Mouse (Mus musculus) hindbrain, embryonic 14.5 days (tissue): ENCODE measurements around the gene Olfr1357. TPM values are rescaled to one million over a fixed set of nuclear protein-coding genes. Genes with fewer than 3 reads are reported as not detected.
A peak's percentile ranks its signal among the peaks of the same experiment; 100 is the strongest.

Source experiments
- ATAC-seq: fragments of 200-750 bp; cut with Nextera tagmentation; 2 replicates; pipeline ENCODE4 v1.8.0; 2017; ENCODE audit warnings: moderate number of reproducible peaks, mild to moderate bottlenecking, moderate TSS enrichment, moderate library complexity; ENCODE audit not compliant: low FRiP score
- DNase-seq: peaks from one replicate; pipeline ENCODE4 v3.0.0-alpha.2; 2015; ENCODE audit warnings: low spot score
- H3K27ac ChIP-seq: fragments of 300-500 bp; sonication (generic); 2 replicates; pipeline ENCODE4 v1.5.1; 2014; ENCODE audit warnings: mild to moderate bottlenecking, moderate library complexity
- H3K27me3 ChIP-seq: fragments of 300-500 bp; sonication (generic); 2 replicates; pipeline ENCODE4 v1.6.1; 2014; ENCODE audit warnings: mild to moderate bottlenecking, low read length, mixed read lengths; ENCODE audit not compliant: control insufficient read depth, insufficient read depth
- H3K36me3 ChIP-seq: fragments of 300-500 bp; sonication (generic); replicated peaks from 2 replicates; pipeline ENCODE4 v1.6.1; 2014; ENCODE audit not compliant: control insufficient read depth, insufficient read depth
- H3K4me1 ChIP-seq: fragments of 300-500 bp; sonication (generic); replicated peaks from 2 replicates; pipeline ENCODE4 v1.6.1; 2014; ENCODE audit warnings: antibody characterized with exemption, low read length, mixed read lengths; ENCODE audit not compliant: control insufficient read depth, insufficient read depth
- H3K4me2 ChIP-seq: fragments of 300-500 bp; sonication (generic); replicated peaks from 2 replicates; pipeline ENCODE4 v1.6.1; 2014; ENCODE audit warnings: mild to moderate bottlenecking, moderate library complexity
- H3K4me3 ChIP-seq: fragments of 300-500 bp; sonication (generic); replicated peaks from 2 replicates; pipeline ENCODE4 v1.5.1; 2014; ENCODE audit warnings: mild to moderate bottlenecking, low read length
- H3K9ac ChIP-seq: fragments of 300-500 bp; sonication (generic); 2 replicates; pipeline ENCODE4 v1.6.1; 2014
- H3K9me3 ChIP-seq: fragments of 300-500 bp; sonication (generic); 2 replicates; pipeline ENCODE4 v1.6.1; 2016; ENCODE audit warnings: low read length; ENCODE audit not compliant: control insufficient read depth
- WGBS: fragments of 180-500 bp; shearing (Covaris S2); extraction: QIAGEN DNeasy Blood & Tissue Kit; methylation state at CpG from one replicate; pipeline ENCODE4 v1.1.7; 2014; 5-methylcytosine and 5-hydroxymethylcytosine counted together
- polyA plus RNA-seq: library from polyadenylated mRNA; unstranded; fragments of >200 nt; fragmentation: Nextera tagmentation; extraction: Ambion mirVana; gene quantifications from 2 replicates; pipeline ENCODE4 v1.2.1, GENCODE M21; 2014

Olfr1357 gene
- polyA plus RNA-seq, 1 experiment from 2014 or later: not detected

DNA sequence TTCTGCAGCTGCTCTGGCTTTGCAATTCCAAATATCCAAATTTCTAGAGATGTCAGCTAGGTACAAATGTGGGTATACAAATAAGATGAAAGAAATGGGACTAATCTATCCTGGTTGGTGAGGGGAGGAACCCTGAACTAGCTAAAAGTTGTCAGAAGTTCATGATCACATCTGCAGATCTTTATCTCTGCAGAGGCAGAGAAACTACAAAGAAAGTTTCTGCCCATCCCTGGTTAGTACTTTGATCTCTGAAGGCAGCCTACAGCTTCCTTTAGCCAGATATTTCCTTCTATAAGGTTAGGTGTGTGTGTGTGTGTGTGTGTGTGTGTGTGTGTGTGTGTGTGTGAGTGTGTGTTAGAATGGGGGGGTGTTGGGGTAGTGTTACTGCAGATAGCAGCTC is 23.3 kb downstream of the Olfr1357 start:
- H3K9me3 ChIP-seq: no peaks in the 10 kb centered on the region
- no peak overlapping the region for H3K27ac ChIP-seq
- H3K9ac ChIP-seq: no peak overlapping the region

DNA sequence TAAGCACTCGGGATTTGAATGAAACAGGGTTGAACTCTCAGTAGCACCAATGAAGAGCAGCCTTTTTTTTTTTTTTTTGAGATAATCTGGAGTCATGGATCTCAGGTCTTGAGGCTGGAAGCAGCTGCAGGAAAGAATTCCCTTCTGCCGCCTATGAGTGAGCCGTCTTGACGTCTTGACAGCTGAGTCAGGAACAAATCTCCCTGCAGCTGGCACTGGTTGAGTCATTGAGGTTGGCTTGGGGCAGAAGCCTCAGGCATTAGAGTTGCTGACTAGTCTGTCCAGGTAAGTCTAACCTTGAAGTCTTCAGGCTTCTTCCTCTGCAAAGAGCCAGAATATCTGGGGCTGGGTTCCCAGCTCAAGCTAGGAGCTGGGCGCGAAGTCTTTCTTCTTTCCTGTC is 23.7 kb downstream of the Olfr1357 start:
- ATAC-seq: no peak
- 85% methylated on average over 6 of the region's 6 CpGs for WGBS

More for the DNA sequence above, 23.3 kb downstream of the Olfr1357 start:
- Histone ChIP-seq H3K27me3 (0 out of 2 replicates have a peak, but pooled peaks cover 3% of the 10 kb centered on the region), H3K4me2 (no peak overlapping the region), H3K4me1 (no peaks in the 10 kb centered on the region), H3K4me3 (no peak overlapping the region), H3K36me3 (no peaks in the 10 kb centered on the region)
- DNase-seq (no peak), ATAC-seq (no peak)

DNA sequence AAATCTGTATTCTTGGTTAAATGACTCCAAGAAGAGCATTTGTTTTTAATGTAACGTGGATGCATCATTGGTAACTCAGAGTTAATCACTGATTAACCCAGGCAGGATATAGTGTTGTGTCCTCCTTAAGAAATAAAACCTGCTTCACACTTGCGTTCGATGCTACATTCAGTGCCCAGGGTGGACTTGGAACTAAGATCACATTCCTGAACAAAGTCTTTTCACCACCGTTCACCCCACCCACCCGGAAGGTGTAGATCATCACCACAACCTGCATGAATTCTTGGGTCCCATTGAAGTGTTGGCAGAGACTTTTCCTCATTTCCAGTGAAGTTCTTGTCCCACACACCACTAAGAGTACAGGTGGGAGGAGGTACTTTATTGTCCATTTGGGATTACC is 24.1 kb downstream of the Olfr1357 start:
- Histone ChIP-seq H3K9me3 (no peaks in the 10 kb centered on the region), H3K27ac (no peak overlapping the region), H3K4me3 (no peak overlapping the region), H3K9ac (no peak overlapping the region), H3K27me3 (0 out of 2 replicates have a peak, but pooled peaks cover 3% of the 10 kb centered on the region), H3K36me3 (no peaks in the 10 kb centered on the region; the same call in 1 of the 2 replicates), H3K4me2 (no peak overlapping the region), H3K4me1 (no peaks in the 10 kb centered on the region)
- ATAC-seq (no peak), DNase-seq (no peak)
- WGBS: 94% methylated on average over 5 of the region's 5 CpGs

More for the DNA sequence above, 23.7 kb downstream of the Olfr1357 start:
- H3K36me3 ChIP-seq: no peaks in the 10 kb centered on the region; the same call in 1 of the 2 replicates
- no peak overlapping the region for H3K4me3 ChIP-seq
- no peaks in the 10 kb centered on the region for H3K4me1 ChIP-seq
- H3K4me2 ChIP-seq: no peak overlapping the region
- no peak overlapping the region for H3K9ac ChIP-seq
- H3K9me3 ChIP-seq: no peaks in the 10 kb centered on the region
- H3K27me3 ChIP-seq: 0 out of 2 replicates have a peak, but pooled peaks cover 3% of the 10 kb centered on the region
- H3K27ac ChIP-seq: no peak overlapping the region
- no peak for DNase-seq

DNA sequence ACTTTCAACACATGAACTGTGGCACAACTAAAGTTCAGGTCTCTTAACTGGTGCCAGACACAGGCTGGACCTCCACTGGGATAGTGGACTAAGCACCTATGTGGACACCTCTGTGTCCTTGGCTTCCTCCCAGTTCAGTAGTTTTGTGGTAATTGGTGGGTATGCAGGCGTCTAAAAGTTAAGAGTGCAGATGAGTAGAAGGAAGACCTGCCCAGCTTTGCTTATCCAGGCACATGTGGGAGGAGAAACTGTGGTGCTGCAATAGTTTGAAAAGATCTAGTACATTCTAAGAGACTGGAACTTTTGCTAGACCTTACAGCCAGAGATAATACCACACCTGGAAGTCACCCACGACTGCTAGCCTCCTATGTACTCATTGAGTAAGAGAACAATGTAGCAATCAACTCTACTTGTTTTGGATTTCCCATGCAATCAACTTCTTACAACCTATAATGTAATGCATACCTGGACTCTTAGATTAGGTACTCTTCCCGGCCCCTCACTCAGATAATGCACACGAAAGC is 25.0 kb downstream of the Olfr1357 start:
- Histone ChIP-seq H3K36me3 (no peaks in the 10 kb centered on the region; the same call in 1 of the 2 replicates), H3K4me2 (no peak overlapping the region), H3K4me3 (no peak overlapping the region), H3K27ac (no peak overlapping the region), H3K9ac (no peak overlapping the region), H3K27me3 (0 out of 2 replicates have a peak, but pooled peaks cover 3% of the 10 kb centered on the region), H3K4me1 (no peaks in the 10 kb centered on the region), H3K9me3 (no peaks in the 10 kb centered on the region)
- ATAC-seq: no peak
- WGBS: 92% methylated on average over 4 of the region's 4 CpGs
- DNase-seq: no peak

DNA sequence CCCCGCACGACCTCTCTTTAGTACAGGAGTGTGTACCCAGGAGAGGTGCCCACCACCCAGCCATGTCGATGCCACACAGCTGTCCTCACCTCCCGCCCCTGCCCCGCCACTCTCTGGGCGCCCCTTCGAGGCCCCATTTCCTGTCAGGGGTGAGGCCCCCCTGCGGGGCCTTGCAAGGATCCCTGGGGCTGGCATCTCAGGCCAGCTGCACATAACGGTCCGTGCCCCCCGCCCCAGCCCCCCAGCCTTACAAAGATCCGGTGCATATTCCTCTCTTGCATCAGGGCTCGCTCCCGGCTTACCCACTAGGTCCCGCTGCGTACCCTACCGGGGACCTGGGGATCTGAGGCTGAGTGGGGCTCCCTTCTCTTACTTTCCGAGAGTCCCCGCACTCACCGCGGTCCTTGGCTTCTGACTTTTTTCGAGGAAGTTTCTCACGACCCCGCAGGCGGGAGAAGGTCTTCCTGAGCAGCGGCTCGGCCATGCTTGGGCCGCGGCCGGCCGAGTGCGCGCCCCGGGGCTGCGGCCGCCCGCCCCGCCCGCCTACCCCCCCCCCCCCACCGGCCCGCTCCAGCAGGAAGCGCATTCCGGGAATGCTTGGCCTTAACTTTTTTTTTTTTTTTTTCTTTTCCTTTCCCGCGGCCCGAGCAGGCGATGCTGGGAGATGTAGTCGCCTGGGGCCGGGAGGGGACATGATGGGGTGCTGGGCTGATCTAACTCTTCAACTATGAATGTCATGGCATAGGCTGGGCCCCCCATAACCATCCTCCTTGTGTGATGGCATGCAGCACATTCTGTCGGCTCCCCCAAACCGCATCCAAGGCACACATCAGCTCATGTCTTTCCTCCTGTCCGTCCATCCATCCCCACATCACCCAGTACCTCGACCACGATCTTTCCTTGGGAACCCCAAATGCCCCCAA is 26.2 kb downstream of the Olfr1357 start, which contains the start of gene Syde1:
Gene Syde1 (minus strand): TSS at position 559 of the 923 bp plus-strand sequence.
- Histone ChIP-seq H3K4me1 (no peaks in the 10 kb centered on the region), H3K4me2 (peak within 1 kb of the TSS; percentile 58), H3K9me3 (no peaks in the 10 kb centered on the region), H3K9ac (peak within 1 kb of the TSS; percentile 57), H3K27me3 (0 out of 2 replicates have a peak, but pooled peaks cover 3% of the 10 kb centered on the region), H3K4me3 (peak within 1 kb of the TSS; percentile 37), H3K27ac (no peak within 1 kb of the TSS), H3K36me3 (peaks cover 9% of the 10 kb centered on the region; the same call in 1 of the 2 replicates)
- DNase-seq (peak; percentile 31), ATAC-seq (peak; percentile 47)
- WGBS: 4% methylated on average over 32 of the region's 54 CpGs

DNA sequence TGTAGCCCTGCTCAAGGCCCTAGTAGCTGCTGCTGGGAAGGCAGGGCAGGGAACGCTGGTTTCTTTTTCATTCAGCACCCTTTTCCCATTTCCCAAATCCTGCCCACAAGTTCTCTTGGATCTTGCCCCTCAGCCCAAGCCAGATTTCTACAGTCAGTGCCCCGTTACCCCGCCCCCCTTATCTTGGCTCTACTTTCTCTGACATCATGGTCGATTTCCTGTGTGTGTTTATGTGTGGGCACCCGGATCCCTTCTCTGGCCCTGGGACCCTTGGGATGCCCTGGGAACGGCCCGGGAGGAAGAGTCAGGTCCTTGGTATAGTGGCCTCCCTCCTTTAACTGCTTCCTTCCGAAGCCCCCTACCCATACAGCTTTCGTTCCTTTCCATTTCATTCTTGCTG is 27.1 kb downstream of the Olfr1357 start:
- Histone ChIP-seq H3K4me3 (peak overlapping the region; percentile 37), H3K4me2 (peak overlapping the region; percentile 58), H3K36me3 (peaks cover 12% of the 10 kb centered on the region), H3K4me1 (no peaks in the 10 kb centered on the region), H3K27me3 (0 out of 2 replicates have a peak, but pooled peaks cover 3% of the 10 kb centered on the region), H3K9me3 (no peaks in the 10 kb centered on the region), H3K9ac (peak overlapping the region; percentile 57), H3K27ac (no peak overlapping the region)
- DNase-seq (no peak), ATAC-seq (0 out of 2 replicates have a peak, but pooled peaks have one; percentile 14)
- WGBS: 43% methylated on average over 9 of the region's 9 CpGs

DNA sequence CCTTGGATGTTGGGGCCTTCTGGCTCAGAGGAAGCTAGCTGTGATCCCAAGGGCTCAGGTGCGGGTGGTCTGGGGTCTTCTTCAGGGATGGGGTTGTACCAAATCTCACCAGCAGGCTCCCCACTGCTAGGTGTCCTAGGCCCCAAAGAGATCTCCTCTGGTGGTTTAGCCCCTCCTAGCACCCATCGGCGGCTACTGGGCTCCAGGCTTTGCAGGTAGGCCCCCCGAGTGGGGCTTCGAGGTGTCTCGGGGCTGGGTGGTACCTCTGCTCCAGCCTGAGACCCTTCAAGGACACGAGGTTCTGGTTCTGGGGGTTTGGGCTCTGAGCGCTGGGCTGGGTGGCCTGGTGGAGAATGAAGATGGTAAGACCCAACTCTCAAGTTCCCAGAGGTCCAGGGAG is 28.0 kb downstream of the Olfr1357 start:
- ATAC-seq: no peak
- Histone ChIP-seq H3K9ac (no peak overlapping the region), H3K27me3 (0 out of 2 replicates have a peak, but pooled peaks cover 3% of the 10 kb centered on the region), H3K4me2 (no peak overlapping the region), H3K4me1 (no peaks in the 10 kb centered on the region), H3K36me3 (peaks cover 12% of the 10 kb centered on the region), H3K4me3 (no peak overlapping the region), H3K27ac (no peak overlapping the region), H3K9me3 (no peaks in the 10 kb centered on the region)
- WGBS: 96% methylated on average over 8 of the region's 8 CpGs
- DNase-seq: no peak

DNA sequence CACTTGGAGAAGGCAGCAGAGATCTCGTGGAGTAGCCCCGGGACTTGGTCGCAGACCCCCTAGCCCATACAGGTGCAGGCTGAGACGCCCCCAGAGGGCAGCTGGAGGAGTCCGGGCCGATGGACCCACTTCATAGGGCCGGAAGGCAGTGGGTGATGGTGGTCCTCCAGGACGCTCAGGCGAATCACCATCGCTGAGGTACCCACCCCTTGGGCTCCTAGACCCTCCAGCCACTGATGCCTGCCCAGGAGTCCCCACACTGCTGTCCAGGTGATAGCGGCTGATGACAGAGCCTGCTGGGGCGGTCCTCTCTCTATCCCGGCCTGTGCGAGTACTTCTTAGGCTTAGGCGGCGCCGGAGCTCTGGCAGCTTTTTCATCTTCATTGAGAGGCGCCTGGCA is 28.6 kb downstream of the Olfr1357 start:
- 98% methylated on average over 18 of the region's 18 CpGs for WGBS
- Histone ChIP-seq H3K4me3 (no peak overlapping the region), H3K4me2 (no peak overlapping the region), H3K9me3 (no peaks in the 10 kb centered on the region), H3K9ac (no peak overlapping the region), H3K27ac (no peak overlapping the region), H3K27me3 (0 out of 2 replicates have a peak, but pooled peaks cover 3% of the 10 kb centered on the region), H3K36me3 (peaks cover 18% of the 10 kb centered on the region), H3K4me1 (no peaks in the 10 kb centered on the region)
- ATAC-seq: no peak
- no peak for DNase-seq

DNA sequence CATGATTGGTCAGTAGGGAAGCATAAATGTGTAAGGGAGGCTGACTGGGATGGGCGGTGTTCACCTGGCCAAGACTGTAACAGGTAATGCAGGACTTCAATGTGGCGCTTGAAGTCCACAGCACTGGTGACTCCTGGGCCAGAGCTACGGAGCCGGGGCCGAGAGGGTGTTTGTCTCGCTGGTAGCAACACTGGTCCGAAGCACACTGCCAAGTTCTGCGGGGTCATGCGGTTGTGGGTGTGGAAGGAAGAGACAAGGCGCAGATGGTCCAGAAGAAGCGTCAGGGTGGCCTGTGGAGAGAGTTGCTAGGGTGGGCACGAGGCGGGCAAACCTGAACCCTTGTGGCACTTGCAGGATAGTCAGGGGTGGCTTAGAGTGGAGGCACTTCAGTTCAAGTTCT is 31.8 kb downstream of the Olfr1357 start:
- Histone ChIP-seq H3K36me3 (peaks cover 46% of the 10 kb centered on the region), H3K9me3 (no peaks in the 10 kb centered on the region), H3K9ac (no peak overlapping the region), H3K4me3 (no peak overlapping the region), H3K27ac (no peak overlapping the region), H3K4me1 (no peaks in the 10 kb centered on the region), H3K27me3 (no peaks in the 10 kb centered on the region), H3K4me2 (no peak overlapping the region)
- ATAC-seq: no peak
- 95% methylated on average over 13 of the region's 13 CpGs for WGBS
- DNase-seq: no peak
